Mouse (Mus musculus) layer of hippocampus, adult 9-11 months (tissue): ENCODE data around the gene Tmem259.

Source experiments
- DNase-seq: peaks from one replicate; pipeline ENCODE4 v3.0.0; 2022

Gene Tmem259

GRCm38 (mm10) chr10:80015583-80015982, 31.5 kb upstream of the Tmem259 start:
- DNase-seq = no peak

DNA sequence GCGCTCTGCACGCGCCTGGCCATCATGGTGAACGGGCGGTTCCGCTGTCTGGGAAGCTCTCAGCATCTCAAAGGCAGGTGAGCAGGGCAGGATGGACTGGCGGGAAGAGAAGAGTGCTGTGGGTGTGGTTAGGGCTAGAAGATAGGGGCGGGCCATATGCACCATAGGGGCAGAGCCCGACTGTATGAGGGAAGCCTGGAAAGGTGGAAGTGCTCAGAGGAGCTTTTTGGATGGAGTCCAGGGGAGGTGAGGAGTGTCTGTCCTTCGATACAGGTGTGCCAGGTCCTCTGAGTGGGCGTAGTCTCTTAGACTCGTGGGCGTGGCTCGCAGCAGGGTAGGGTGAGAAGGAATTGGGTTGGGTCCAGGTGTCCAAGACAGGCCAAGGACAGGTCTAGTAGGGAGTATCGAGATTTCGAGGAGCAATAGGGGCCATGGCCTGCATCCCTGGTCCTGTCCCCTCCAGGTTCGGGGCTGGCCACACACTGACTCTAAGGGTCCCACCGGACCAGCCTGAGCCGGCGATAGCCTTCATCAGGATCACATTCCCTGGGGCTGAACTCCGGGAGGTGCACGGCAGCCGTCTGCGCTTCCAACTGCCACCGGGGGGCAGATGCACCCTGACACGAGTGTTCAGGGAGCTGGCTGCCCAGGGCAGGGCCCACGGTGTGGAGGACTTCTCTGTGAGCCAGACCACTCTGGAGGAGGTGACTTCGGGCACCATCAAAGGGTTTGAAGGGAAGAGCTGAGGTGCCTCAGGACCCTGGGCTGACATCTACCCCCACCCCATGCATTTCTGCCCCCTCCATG, 30.6 kb upstream of the Tmem259 start:
- no peak for DNase-seq

DNA sequence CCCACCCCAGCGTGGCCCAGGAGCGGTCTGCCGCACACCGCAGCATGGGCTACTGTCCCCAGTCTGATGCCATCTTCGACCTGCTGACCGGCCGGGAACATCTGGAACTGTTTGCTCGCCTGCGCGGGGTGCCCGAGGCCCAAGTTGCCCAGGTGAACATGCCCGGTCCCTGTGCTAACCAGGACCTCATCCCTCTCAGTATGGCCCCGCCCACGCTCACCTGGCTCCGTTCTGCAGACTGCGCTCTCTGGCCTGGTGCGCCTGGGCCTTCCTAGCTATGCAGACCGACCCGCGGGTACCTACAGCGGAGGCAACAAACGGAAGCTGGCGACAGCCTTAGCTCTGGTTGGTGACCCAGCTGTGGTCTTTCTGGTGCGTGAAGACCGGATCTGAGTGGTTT, 29.5 kb upstream of the Tmem259 start:
- no peak for DNase-seq

GRCm38 (mm10) chr10:80011740-80012139, 27.6 kb upstream of the Tmem259 start:
- DNase-seq = no peak

DNA sequence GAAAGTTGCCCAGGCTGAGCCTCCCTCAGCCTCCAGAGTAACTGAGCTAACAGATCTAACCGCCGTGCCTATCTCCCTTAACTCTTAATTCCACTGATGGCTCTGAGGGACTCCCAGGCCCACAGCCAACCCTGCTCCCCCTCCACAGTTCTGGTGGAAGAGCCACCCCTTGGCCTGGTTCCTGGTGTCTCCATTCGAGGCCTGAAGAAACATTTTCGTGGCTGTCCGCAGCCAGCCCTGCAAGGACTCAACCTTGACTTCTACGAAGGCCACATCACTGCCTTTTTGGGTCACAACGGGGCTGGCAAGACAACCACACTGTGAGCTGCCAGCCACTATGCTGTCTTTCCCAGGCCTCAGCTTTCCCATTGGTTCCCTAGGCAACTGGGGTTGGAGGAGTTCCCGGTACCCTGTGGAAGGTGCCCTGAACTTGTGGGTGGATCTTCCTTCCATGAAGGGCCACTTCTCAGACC, 20.1 kb upstream of the Tmem259 start:
- no peak for DNase-seq

DNA sequence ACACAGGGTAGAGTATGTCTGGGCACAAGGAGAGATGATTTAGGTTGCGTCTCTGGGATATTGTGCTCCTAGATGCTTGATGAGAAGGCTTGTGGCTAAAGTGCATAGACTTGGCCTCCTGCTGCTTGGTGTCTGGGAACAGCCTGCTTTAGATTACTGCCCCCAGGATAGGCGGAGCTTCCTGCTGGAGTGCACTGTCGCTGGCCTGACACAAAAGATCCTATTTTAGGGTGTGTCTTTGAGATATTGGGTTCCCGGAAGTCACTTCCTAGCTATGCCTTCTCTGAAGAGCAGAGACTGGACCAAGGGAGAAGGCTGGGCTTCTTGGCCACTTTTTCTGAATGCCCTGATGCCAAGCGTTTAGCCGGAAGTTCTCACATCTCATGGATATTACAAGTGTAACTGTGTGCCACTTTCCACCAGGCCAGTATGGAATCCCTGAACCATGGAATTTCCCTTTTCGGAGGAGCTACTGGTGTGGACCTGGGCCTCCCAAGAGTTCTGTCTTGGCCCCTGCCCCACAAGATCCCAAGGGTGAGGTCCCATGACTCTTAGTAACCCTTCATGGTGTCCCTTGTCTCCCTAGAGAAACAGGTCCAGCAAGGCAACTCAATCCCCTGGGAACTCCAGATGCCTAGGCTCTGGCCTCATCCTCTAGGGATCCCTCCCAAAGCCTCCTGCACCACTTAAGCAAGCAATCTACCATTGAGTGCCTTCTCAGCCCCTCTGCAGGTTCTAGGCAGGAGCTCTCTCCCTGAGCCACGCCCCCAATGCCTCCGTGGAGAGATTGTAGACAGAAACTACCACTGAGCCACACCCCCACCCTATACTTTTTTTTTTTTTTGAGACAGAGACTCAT, 19.5 kb upstream of the Tmem259 start:
- DNase-seq = no peak

DNA sequence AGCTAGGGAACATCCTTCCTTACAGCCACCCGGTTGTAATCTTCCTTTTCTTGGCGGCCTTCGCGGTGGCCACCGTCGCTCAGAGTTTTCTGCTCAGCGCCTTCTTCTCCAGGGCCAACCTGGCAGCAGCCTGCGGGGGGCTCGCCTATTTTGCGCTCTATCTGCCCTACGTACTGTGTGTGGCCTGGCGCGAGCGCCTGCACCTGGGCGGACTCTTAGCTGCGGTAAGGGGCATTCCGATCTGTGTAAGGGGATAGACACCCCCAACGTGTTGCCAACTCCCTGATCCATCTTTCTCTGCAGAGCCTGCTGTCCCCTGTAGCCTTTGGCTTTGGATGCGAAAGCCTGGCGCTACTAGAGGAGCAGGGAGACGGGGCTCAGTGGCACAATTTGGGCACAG, 18.7 kb upstream of the Tmem259 start:
- no peak for DNase-seq

- no peak for DNase-seq
These were observed 17.8 kb upstream of the Tmem259 start for GRCm38 (mm10) chr10:80001945-80002344.

DNA sequence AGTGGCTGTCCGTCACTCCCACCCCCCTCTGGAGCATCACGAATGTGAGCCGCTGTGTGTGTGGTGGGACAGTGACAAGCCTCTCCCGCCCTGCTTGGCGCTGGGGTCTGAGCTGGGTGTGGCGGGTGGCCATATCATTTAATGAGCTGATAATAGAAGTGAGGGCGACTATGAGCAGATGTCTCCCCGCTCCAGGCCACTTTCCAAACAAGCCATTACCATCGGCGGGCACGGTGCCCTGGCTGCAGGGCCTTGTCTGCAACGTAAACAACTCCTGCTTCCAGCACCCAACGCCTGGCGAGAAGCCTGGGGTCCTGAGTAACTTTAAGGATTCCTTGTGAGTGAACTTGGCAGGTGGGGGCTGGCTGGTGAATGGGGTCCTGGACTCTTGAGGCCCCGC, 13.7 kb upstream of the Tmem259 start:
- no peak for DNase-seq

- no peak for DNase-seq
These were observed 13.1 kb upstream of the Tmem259 start for GRCm38 (mm10) chr10:79997034-79997760.

- peak; percentile 95 for DNase-seq
These were observed 12.3 kb upstream of the Tmem259 start, which contains the start of gene Abca7 for GRCm38 (mm10) chr10:79996272-79997033. Gene Abca7, plus strand, starts transcription at chr10:79996494.

DNA sequence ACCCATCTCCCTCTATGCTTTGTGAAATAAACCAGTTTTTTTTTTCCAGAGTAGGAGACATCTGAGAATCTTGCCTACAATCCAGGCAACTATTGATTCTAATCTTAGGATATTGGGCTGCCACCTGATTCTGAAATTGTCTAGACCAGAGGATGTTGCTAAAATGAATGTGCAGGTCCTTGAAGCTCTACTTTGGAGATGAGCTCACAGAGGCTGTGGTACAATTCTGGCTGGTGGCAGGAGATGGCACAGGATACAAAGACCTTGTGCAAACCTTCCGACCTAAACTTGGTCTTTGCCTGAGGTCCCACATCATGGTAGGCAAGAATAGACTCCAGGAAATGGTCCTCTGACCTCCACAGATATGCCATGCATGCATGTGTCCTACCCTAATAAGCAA, 11.5 kb upstream of the Tmem259 start:
- DNase-seq = no peak

GRCm38 (mm10) chr10:79994397-79995115, 10.4 kb upstream of the Tmem259 start:
- DNase-seq = no peak

DNA sequence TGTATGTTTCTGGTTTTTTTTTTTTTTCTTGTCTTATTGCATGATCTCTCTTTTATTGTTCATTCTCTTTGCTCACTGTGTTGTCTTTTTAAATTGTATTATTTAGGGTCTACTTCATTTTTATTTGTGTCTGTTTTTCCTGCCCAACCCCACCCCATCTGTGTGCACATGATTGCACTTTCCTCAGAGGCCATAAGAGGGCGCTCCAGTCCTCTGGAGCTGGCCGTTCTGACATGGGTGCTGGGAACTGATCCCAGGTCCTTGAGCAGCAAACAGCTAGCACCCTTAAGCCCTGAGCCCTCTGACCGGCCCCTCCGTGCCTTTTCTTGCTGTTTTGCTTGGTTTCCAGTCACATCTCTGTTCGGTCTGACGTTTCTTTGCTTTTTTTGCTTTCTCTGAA, 7.4 kb upstream of the Tmem259 start:
- no peak for DNase-seq

GRCm38 (mm10) chr10:79991099-79991498, 7.0 kb upstream of the Tmem259 start:
- DNase-seq = no peak

DNA sequence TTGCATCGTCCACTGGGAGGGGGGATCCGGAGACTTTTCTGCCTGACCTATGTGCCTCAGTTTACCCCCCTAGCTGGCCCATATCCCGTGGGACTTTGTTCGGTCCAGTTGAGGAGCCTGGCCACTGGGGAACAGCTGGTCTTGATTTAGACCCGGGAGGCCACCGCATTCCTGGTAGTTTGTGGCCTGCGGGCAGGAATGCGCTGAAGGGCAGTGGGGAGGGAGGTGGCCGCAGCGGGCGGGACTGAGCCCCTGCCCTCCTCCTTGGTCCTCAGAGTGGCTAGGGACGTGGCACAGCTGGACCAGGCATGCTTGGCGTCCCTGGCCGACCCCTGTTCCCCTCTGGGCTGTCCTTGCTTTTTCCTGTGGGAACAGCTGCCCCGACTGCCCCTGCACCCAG, 5.7 kb upstream of the Tmem259 start:
- DNase-seq = no peak

DNA sequence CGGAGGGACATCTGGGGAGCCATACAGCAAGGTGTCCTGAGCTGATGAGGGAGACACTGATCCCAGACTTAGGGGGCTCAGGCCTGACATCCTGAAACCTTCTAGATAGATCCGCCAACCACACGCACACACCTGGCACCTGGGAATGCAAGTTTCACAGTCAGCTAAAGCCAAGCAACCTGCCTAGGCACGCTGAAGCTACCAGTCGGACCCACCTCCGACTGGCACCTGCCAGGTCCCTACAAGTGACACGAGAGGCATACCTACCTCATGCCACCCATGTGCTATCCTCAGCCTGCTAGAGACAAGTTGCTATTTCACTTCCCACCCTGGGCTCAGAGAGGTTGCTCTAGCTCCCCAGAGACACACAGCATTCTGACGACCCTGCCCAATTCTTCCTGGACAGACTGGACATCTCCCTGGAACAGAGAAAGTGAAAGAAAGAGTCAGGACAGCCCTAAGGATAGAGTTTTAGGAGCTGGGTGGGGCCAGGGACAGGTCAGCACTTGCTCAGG, 5.2 kb upstream of the Tmem259 start:
- DNase-seq = no peak

- DNase-seq = no peak
These were observed 4.6 kb upstream of the Tmem259 start, which contains the start of gene Cnn2 for GRCm38 (mm10) chr10:79988506-79989271. Gene Cnn2, plus strand, starts transcription at chr10:79988584.

- DNase-seq = no peak
These were observed 3.8 kb upstream of the Tmem259 start for GRCm38 (mm10) chr10:79987771-79988505.

DNA sequence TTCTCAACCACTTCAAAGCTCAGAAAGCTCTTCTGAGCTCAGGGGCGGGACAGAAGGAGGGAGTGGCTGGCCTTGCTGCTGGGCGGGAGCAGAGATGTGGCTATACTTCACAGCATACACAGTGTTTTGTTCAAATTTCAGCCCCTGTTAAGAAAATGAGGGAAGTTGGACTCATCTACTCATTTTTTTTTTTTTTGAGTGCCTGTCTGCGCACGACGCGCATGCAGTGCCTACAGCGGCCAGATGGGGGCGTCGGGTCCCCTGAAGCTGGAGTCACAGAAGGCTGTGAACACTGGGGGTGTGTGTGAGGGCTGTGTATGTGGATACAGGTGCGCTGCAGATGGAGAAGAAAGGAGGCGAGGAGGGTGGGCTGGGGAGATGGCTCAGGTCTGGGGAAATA, 2.8 kb upstream of the Tmem259 start:
- peak; percentile 85 for DNase-seq
